Mouse (Mus musculus): Measurements from ENCODE around the gene Exo5. TPM values are rescaled to one million over a fixed set of nuclear protein-coding genes. Genes with fewer than 3 reads are reported as not detected.

Exo5 gene
- polyA plus RNA-seq, 1 experiment from 2014 or later: 25.8 TPM

DNA sequence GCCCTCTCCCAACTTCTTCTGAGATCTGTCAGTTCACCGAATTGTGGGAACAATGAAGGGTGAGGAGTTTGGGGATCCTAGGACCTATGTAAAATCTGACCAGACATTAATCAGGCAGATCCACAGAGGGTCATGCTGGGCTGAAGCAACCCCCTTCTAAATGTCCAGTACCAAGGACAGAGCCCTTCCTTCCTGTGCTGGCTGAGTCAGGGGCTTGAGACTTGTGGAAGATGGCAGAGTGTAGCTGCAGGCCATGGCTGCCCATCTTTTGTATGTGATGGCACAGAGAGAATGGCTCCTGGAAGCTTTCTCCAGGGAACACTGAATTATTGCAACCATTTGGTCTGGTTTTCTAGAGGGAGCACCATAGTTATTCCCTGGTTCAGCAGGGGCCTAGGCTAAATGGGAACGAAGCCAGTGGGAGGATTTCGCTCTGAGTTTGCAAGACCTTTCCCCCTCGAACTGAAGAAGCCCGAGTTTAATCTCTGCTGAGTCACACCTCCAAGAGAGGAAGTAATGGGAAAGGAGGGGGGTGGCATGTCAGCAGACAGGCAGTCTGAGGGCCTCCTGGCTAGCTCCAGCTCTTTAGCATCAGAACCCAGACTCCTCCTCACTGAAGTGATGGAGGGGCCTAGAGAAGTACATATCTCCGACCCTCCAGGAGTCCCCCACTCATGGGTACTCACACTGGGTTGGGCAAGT, 43.9 kb downstream of the Exo5 start:
- no peak for DNase-seq (ENCODE audit: low spot score)
- H3K36me3 ChIP-seq: no peaks in the 10 kb centered on the region
- H3K4me3 ChIP-seq: no peak overlapping the region
- peaks cover 30% of the 10 kb centered on the region for H3K4me1 ChIP-seq
- no peaks in the 10 kb centered on the region for H3K9me3 ChIP-seq
- no peak overlapping the region for H3K27ac ChIP-seq
- WGBS: 39% methylated on average over 6 of the region's 6 CpGs
- peaks cover 7% of the 10 kb centered on the region; the same call in 1 of the 2 replicates for H3K27me3 ChIP-seq (ENCODE audit: insufficient read depth, poor library complexity, severe bottlenecking)

DNA sequence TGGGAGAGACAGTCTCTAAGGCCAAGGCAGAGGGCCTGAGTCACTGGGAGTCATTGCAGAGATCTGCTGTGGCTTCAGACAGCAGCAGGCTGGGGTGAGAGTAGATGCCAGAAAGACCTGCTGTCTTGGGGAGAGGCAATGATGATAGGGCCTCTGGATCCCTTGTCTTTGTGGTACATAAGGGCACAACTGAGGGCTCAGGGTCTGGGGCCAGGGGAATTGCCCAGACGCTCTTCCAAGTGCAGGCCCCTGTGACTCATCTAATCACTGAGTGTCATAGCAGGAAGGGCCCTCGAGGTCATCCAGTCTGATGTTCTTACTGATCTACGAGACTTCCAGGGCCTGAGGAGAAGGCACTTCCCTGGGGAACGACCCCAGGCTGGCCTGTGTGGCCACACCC, 45.4 kb downstream of the Exo5 start:
- Histone ChIP-seq H3K4me3 (no peak overlapping the region), H3K4me1 (peaks cover 21% of the 10 kb centered on the region)
- 30% methylated on average over 4 of the region's 4 CpGs for WGBS

DNA sequence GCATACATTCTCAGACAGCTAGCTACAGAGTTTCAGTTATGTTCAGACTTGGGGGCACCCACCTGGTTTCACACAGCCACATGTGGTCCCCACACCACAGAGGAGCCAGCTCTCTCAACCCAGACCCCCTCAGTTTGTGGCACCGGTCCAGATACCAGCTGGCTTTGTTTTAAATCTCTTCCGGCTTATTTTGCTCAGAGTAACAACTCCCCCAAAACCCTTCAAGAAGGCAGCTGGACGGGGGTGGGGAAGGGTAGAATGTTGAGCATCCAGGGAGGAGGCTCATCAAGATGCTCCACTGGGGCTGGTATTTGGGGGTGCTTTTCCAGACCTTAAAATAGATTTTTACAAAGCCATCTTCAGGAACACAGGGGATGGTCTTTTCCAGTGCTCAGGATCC, 46.1 kb downstream of the Exo5 start:
- Histone ChIP-seq H3K4me3 (no peak overlapping the region), H3K4me1 (peaks cover 21% of the 10 kb centered on the region), H3K9me3 (no peaks in the 10 kb centered on the region), H3K36me3 (no peaks in the 10 kb centered on the region), H3K27me3 (ENCODE audit: insufficient read depth, poor library complexity, severe bottlenecking) (peaks cover 7% of the 10 kb centered on the region; the same call in 1 of the 2 replicates), H3K27ac (no peak overlapping the region)
- WGBS: 73% methylated on average over 3 of the region's 3 CpGs
- DNase-seq (ENCODE audit: low spot score): no peak

More for the DNA sequence above, 45.4 kb downstream of the Exo5 start:
- Histone ChIP-seq H3K27me3 (ENCODE audit: insufficient read depth, poor library complexity, severe bottlenecking) (peaks cover 7% of the 10 kb centered on the region; the same call in 1 of the 2 replicates), H3K36me3 (no peaks in the 10 kb centered on the region), H3K27ac (no peak overlapping the region), H3K9me3 (no peaks in the 10 kb centered on the region)
- DNase-seq (ENCODE audit: low spot score): no peak

DNA sequence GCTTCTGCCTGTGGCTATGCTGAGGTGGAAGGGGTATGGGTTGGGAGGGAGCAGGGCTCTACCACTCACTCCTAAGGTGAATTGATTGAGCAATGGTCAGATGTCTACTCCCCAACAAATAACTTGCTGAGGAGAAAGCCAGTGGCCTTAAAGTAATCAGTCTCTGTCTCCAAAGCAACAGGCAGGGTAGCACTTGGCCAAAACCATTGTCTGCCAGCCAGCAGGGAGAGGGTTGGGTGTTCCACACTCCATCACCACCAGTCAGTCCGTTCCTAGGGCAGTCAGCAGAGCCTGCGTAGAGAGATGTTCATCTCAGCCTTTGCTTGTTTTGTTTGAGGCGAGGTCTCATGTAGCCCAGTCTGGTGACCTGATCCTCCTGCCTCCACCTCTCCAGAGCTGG, 48.9 kb downstream of the Exo5 start:
- Histone ChIP-seq H3K4me1 (peaks cover 6% of the 10 kb centered on the region), H3K4me3 (no peak overlapping the region), H3K36me3 (no peaks in the 10 kb centered on the region), H3K9me3 (no peaks in the 10 kb centered on the region), H3K27me3 (ENCODE audit: insufficient read depth, poor library complexity, severe bottlenecking) (no peaks in the 10 kb centered on the region), H3K27ac (no peak overlapping the region)
- WGBS: 68% methylated on average over 3 of the region's 3 CpGs
- DNase-seq (ENCODE audit: low spot score): no peak

Small RNAs within 50 kb of the gene (microRNA-seq; reads per million reads assigned to microRNA genes)
- 0.76 reads per million for gene Mir7015

Other genes with a start within 250 kb of the Exo5 start
- 1.1 and 1.7 TPM in 2 replicates for gene Kcnq4, start 176.4 kb downstream of the Exo5 start, polyA plus RNA-seq (2016; fragmentation: Nextera tagmentation; extraction: Ambion mirVana)
- 111 and 117 TPM in 2 replicates for gene Nfyc, start 93.4 kb downstream of the Exo5 start, polyA plus RNA-seq (2016; fragmentation: Nextera tagmentation; extraction: Ambion mirVana)
- gene Rims3, start 70.2 kb downstream of the Exo5 start, polyA plus RNA-seq (2016; fragmentation: Nextera tagmentation; extraction: Ambion mirVana): 1.8 and 3.4 TPM in 2 replicates
- 13.7 and 15.7 TPM in 2 replicates for gene Zfp69, start 26.7 kb upstream of the Exo5 start, polyA plus RNA-seq (2016; fragmentation: Nextera tagmentation; extraction: Ambion mirVana)
- 14.1 and 18.6 TPM in 2 replicates for gene Smap2, start 92.2 kb upstream of the Exo5 start, polyA plus RNA-seq (2016; fragmentation: Nextera tagmentation; extraction: Ambion mirVana)
- gene Col9a2, start 114.4 kb upstream of the Exo5 start, polyA plus RNA-seq (2016; fragmentation: Nextera tagmentation; extraction: Ambion mirVana): 3.3 and 6.4 TPM in 2 replicates
- gene Zmpste24, start 173.2 kb upstream of the Exo5 start, polyA plus RNA-seq (2016; fragmentation: Nextera tagmentation; extraction: Ambion mirVana): 31.3 and 33.3 TPM in 2 replicates
- gene Tmco2, start 184.2 kb upstream of the Exo5 start, polyA plus RNA-seq (2016; fragmentation: Nextera tagmentation; extraction: Ambion mirVana): not detected in 2 replicates